Mouse (Mus musculus): Measurements from ENCODE around the gene Tubgcp2.

DNA sequence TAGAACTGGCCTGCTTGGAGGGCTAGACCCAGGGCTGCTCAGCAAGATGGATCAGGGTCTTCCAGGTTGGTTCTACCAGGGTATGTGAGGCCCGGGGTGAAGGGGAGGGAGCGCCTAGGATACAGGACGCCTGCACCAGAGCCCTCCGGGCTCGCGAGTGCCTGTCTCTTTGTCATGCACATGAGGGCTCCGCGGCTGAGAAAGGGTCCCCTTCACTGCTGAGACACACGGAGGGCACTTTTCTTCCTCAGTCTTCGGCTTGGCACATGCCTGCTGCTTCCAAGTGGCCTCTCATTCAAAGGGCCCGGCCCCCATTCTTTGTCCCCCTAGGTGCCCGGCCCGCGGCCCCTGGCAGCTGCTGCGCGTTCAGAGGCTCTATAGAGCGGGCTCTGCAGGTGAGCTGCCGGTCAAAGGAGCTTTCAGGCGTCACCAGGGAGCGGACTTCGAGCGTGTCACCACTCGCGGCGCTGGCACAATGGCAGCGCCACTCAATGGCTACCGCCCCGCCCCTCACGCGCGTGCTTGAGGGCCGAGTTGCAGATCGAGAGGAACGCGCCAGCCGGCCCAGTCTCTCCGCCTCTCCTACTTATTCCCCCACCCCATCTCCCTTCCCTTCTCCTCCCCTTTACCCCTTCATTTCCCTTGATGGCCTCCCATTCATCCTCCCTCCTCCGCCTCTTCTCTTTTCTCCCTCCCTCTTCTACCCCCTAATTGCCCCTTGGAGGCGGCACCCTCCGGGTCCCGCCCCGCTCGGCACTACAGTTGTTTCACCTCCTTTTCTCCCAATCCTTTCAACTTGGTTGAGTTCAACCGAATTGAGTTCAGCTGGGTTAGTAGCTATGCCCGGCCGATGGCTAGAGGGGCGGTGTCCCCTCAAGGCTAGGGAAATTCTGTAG lies 24.7 kb upstream of the Tubgcp2 start:
- TF ChIP-seq CTCF (IDR thresholded peaks at IDR 0.05; ENCODE audit: low read depth) (no peak), EP300 (IDR thresholded peaks at IDR 0.05; ENCODE audit: low read depth) (no peak)
